Comparison of ENCODE assay signal across 1 mouse cellular context in the genomic region with DNA sequence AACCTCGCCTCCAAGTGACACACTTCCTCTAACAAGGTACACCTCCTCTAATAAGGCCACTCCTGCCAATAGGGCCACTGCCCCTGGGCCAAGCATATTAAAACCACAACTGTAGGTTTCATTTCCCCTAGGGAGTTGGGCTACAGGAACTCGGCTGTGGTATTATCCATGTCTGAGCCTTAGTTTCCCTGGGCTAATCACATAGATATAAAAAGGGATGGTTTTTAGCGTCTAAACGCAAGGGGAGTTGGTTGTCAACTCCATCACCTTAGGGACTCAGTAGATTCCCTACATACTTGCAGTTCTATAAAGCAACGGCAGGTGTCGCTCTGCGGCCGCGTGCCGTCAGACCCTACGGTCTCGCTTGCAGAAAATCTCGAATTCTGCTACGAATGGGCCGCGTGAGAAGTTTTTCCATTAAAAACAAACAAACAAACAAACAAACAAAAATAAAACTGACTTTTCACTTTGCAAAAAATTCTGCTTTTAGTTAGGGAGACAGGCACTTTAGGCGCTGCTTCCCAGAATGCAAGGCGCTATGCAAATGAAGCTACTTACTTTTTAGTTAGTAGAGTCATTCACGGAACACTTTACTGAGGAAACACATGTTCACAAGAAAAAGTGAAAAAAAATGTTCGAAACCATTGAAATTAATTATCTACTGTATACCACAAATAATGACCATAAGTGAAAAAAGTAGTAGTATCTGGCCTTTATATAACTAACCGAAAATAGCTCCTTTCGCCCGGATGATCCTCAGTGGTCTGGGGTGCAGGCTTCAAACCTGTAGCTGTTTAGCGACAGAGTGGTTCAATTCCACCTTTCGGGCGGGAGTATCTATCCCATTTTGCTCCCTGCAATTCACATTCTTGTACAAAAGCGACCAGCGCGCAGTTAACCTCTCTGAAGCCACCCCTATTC.
TF ChIP-seq lines count a peak whose summit lies in the region.

No protein-coding gene starts in this region.

TF ChIP-seq in MEL, 35 proteins besides CTCF, POLR2A, EP300 and RAD21:
- TF ChIP-seq ZMIZ1 (IDR thresholded peaks at IDR 0.05; ENCODE audit: low read depth, low read length) (peak; percentile 49; the same call in 1 of the 2 replicates), ZC3H11A (IDR thresholded peaks at IDR 0.05; ENCODE audit: low read depth, low read length) (peak; percentile 91), KAT2A (conservative IDR thresholded peaks at IDR 0.05; ENCODE audit: low read depth, low read length) (no peak), ZKSCAN1 (IDR thresholded peaks at IDR 0.05; ENCODE audit: low read depth, low read length) (no peak), CHD2 (IDR thresholded peaks at IDR 0.05; ENCODE audit: low read length) (no peak), USF2 (IDR thresholded peaks at IDR 0.05; ENCODE audit: borderline replicate concordance in 1 of 2, insufficient read depth in 1 of 2, low read depth in 1 of 2, low read length in 2 of 2) (no peak), TBP (IDR thresholded peaks at IDR 0.05; ENCODE audit: low read depth, low read length) (peak; percentile 100), NRF1 (IDR thresholded peaks at IDR 0.05; ENCODE audit: insufficient read depth, low read depth, low read length, poor library complexity, severe bottlenecking) (peak; percentile 11; the same call in 1 of the 2 replicates), ELF1 (IDR thresholded peaks at IDR 0.05; ENCODE audit: low read depth, low read length) (peak; percentile 68; the same call in 1 of the 2 replicates), HCFC1 (IDR thresholded peaks at IDR 0.05; ENCODE audit: low read depth, low read length) (peak; percentile 72), MAX (IDR thresholded peaks at IDR 0.05; ENCODE audit: low read length) (peak; percentile 80), ETS1 (IDR thresholded peaks at IDR 0.05; ENCODE audit: low read depth, low read length) (peak; percentile 56; the same call in 1 of the 2 replicates), NELFE (IDR thresholded peaks at IDR 0.05; ENCODE audit: low read depth, low read length) (peak; percentile 44; the same call in 1 of the 2 replicates), UBTF (IDR thresholded peaks at IDR 0.05; ENCODE audit: borderline replicate concordance, insufficient read depth, low read depth, low read length) (no peak), MYC (IDR thresholded peaks at IDR 0.05; ENCODE audit: low read depth, low read length) (peak; percentile 94), MXI1 (IDR thresholded peaks at IDR 0.05; ENCODE audit: low read depth, low read length) (0 out of 2 replicates have a peak, but pooled peaks have one; percentile 39), TCF12 (IDR thresholded peaks at IDR 0.05; ENCODE audit: low read depth, low read length) (no peak), E2F4 (IDR thresholded peaks at IDR 0.05; ENCODE audit: borderline replicate concordance, low read depth, low read length) (no peak), MAFK (IDR thresholded peaks at IDR 0.05; ENCODE audit: borderline replicate concordance, low read depth, low read length) (peak; percentile 99), MEF2A (IDR thresholded peaks at IDR 0.05; ENCODE audit: extremely low read depth, insufficient replicate concordance, low read depth, low read length, poor library complexity, severe bottlenecking) (no peak), SMC3 (IDR thresholded peaks at IDR 0.05; ENCODE audit: low read depth, low read length) (peak; percentile 95), POLR2AphosphoS5 (IDR thresholded peaks at IDR 0.05; ENCODE audit: borderline replicate concordance, low read depth, low read length) (no peak), SIN3A (IDR thresholded peaks at IDR 0.05; ENCODE audit: low read length) (no peak)
